Mouse (Mus musculus) MEL (cell line): ENCODE results near the gene Omt2b. TPM values are rescaled to one million over a fixed set of nuclear protein-coding genes. Genes with fewer than 3 reads are reported as not detected.
"Not testable (repeated sequence)": the region's sequence is repeated elsewhere in the genome, so short reads cannot be mapped to it uniquely, and the experiment has no call there.

Experiments used
- DNase-seq: peaks from one replicate; pipeline ENCODE4 v3.0.0; 2011; ENCODE audit warnings: low read depth, low spot score
- H3K27ac ChIP-seq: 2 replicates; pipeline ENCODE4 v1.5.1; 2012; ENCODE audit warnings: low read depth, mild to moderate bottlenecking, control low read depth, low read length, moderate library complexity; ENCODE audit not compliant: control insufficient read depth
- H3K27me3 ChIP-seq, 2 experiments: fragments of 150-350 bp in 1 of 2; sonication (generic) in 1 of 2; 2 replicates each; pipeline ENCODE4 v1.6.1; 2012; ENCODE audit warnings: low read length in 2 of 2, mild to moderate bottlenecking in 2 of 2, improper control_type of control experiment in 1 of 2, moderate library complexity in 1 of 2; ENCODE audit not compliant: insufficient read depth in 2 of 2, control insufficient read depth in 1 of 2
- H3K36me3 ChIP-seq, 2 experiments: 2 replicates each; pipeline ENCODE4 v1.6.1; 2012 to 2014; ENCODE audit warnings: low read length in 2 of 2, improper control_type of control experiment in 1 of 2, inconsistent platforms in 1 of 2, mild to moderate bottlenecking in 1 of 2; ENCODE audit not compliant: insufficient read depth in 2 of 2, control insufficient read depth in 1 of 2
- H3K4me1 ChIP-seq, 2 experiments: fragments of 150-350 bp in 1 of 2; sonication (generic) in 1 of 2; 2 replicates each; pipeline ENCODE4 v1.6.1; 2012; ENCODE audit warnings: low read length in 2 of 2, improper control_type of control experiment in 1 of 2, mild to moderate bottlenecking in 1 of 2; ENCODE audit not compliant: insufficient read depth in 2 of 2, control insufficient read depth in 1 of 2
- H3K4me3 ChIP-seq, 2 experiments: fragments of 150-350 bp in 1 of 2; sonication (generic) in 1 of 2; 2 replicates each; pipeline ENCODE4 v1.5.1; 2012; ENCODE audit warnings: low read depth in 2 of 2, low read length in 2 of 2, mild to moderate bottlenecking in 2 of 2, moderate library complexity in 2 of 2, control low read depth in 1 of 2, improper control_type of control experiment in 1 of 2; ENCODE audit not compliant: control insufficient read depth in 1 of 2, insufficient read depth in 1 of 2
- H3K79me2 ChIP-seq: 2 replicates; pipeline ENCODE4 v1.6.1; 2012; ENCODE audit warnings: mild to moderate bottlenecking, low read length, moderate library complexity; ENCODE audit not compliant: control insufficient read depth, poor library complexity, insufficient read depth
- H3K9ac ChIP-seq: 2 replicates; pipeline ENCODE4 v1.6.1; 2012; ENCODE audit warnings: low read depth, mild to moderate bottlenecking, control low read depth, low read length, moderate library complexity; ENCODE audit not compliant: control insufficient read depth, poor library complexity, severe bottlenecking
- H3K9me3 ChIP-seq: fragments of 150-350 bp; sonication (generic); replicated peaks from 2 replicates; pipeline ENCODE4 v1.6.1; 2012; ENCODE audit warnings: mild to moderate bottlenecking, low read length, improper control_type of control experiment, moderate library complexity; ENCODE audit not compliant: insufficient read depth
- CHD2 ChIP-seq: IDR thresholded peaks from 2 replicates; pipeline ENCODE4 v1.6.1; 2011; ENCODE audit warnings: low read length, improper control_type of control experiment
- ELF1 ChIP-seq: IDR thresholded peaks from 2 replicates; pipeline ENCODE4 v1.6.1; 2014; ENCODE audit warnings: low read depth, mild to moderate bottlenecking, inconsistent platforms, low read length, improper control_type of control experiment, moderate library complexity
- EP300 ChIP-seq, 2 experiments: IDR thresholded peaks; 2 replicates each; pipeline ENCODE4 v1.6.1; 2011; ENCODE audit warnings: improper control_type of control experiment in 2 of 2, low read length in 2 of 2, low read depth in 1 of 2, mild to moderate bottlenecking in 1 of 2
- ETS1 ChIP-seq: IDR thresholded peaks from 2 replicates; pipeline ENCODE4 v1.6.1; 2012; ENCODE audit warnings: low read depth, mild to moderate bottlenecking, inconsistent platforms, low read length, improper control_type of control experiment, moderate library complexity
- GABPA ChIP-seq: IDR thresholded peaks from 2 replicates; pipeline ENCODE4 v1.6.1; 2012; ENCODE audit warnings: low read depth, mild to moderate bottlenecking, inconsistent platforms, low read length, improper control_type of control experiment, moderate library complexity
- GATA1 ChIP-seq: IDR thresholded peaks from 2 replicates; pipeline ENCODE4 v1.6.1; 2011; ENCODE audit warnings: low read depth, low read length, improper control_type of control experiment
- HCFC1 ChIP-seq: IDR thresholded peaks from 2 replicates; pipeline ENCODE4 v1.6.1; 2012; ENCODE audit warnings: low read depth, mild to moderate bottlenecking, inconsistent platforms, low read length, improper control_type of control experiment, moderate library complexity
- JUND ChIP-seq: IDR thresholded peaks from 2 replicates; pipeline ENCODE4 v1.6.1; 2011; ENCODE audit warnings: low read depth, mild to moderate bottlenecking, improper control_type of control experiment, low read length
- KAT2A ChIP-seq: conservative IDR thresholded peaks from 2 replicates; pipeline ENCODE4 v1.6.1; 2012; ENCODE audit warnings: low read depth, low read length, improper control_type of control experiment, inconsistent platforms
- MYC ChIP-seq: IDR thresholded peaks from 2 replicates; pipeline ENCODE4 v1.6.1; 2011; ENCODE audit warnings: low read depth, mild to moderate bottlenecking, low read length, improper control_type of control experiment, moderate library complexity
- NELFE ChIP-seq: IDR thresholded peaks from 2 replicates; pipeline ENCODE4 v1.6.1; 2011; ENCODE audit warnings: low read depth, low read length, improper control_type of control experiment
- POLR2AphosphoS5 ChIP-seq: IDR thresholded peaks from 2 replicates; pipeline ENCODE4 v1.6.1; 2012; ENCODE audit warnings: low read depth, borderline replicate concordance, mild to moderate bottlenecking, inconsistent platforms, low read length, moderate library complexity, mixed read lengths
- SIN3A ChIP-seq: IDR thresholded peaks from 2 replicates; pipeline ENCODE4 v1.6.1; 2012; ENCODE audit warnings: low read length, improper control_type of control experiment, inconsistent platforms
- USF1 ChIP-seq: IDR thresholded peaks from 2 replicates; pipeline ENCODE4 v1.6.1; 2014; ENCODE audit warnings: low read depth, mild to moderate bottlenecking, inconsistent platforms, low read length, improper control_type of control experiment, moderate library complexity
- ZC3H11A ChIP-seq: IDR thresholded peaks from 2 replicates; pipeline ENCODE4 v1.6.1; 2012; ENCODE audit warnings: low read depth, mild to moderate bottlenecking, inconsistent platforms, low read length, improper control_type of control experiment
- polyA plus RNA-seq, 2 experiments: library from polyadenylated mRNA; stranded (reverse) in 1 of 2; unstranded in 1 of 2; fragments of >175 nt in 1 of 2; fragments of >200 nt in 1 of 2; gene quantifications; 2 replicates each; pipeline versions ENCODE4 v1.2.1 to v1.2.4; 2012; ENCODE audit warnings: low replicate concordance in 2 of 2, low read depth in 1 of 2; ENCODE audit not compliant: insufficient read length in 2 of 2, insufficient read depth in 1 of 2, missing spikeins in 1 of 2
- total RNA-seq: library from RNA; depleted of rRNA; stranded (reverse); fragments of 300-350 nt; gene quantifications from 2 replicates; pipeline ENCODE4 v1.2.3, GENCODE M21; 2012

Omt2b gene
- total and polyA plus RNA-seq, 3 experiments: not detected

- H3K9ac ChIP-seq: no peak overlapping the region
These were observed 38.6 kb downstream of the Omt2b start for GRCm38 (mm10) chr9:78365850-78366544.

GRCm38 (mm10) chr9:78367959-78368358 is 40.6 kb downstream of the Omt2b start, which contains the start of gene Dppa5a:
Gene Dppa5a (minus strand): TSS chr9:78368177.
- not testable (repeated sequence) for DNase-seq, H3K4me1 ChIP-seq, H3K79me2 ChIP-seq, H3K27me3 ChIP-seq, H3K36me3 ChIP-seq, H3K4me3 ChIP-seq, H3K9me3 ChIP-seq, H3K27ac ChIP-seq, H3K9ac ChIP-seq

More at GRCm38 (mm10) chr9:78365850-78366544, 38.6 kb downstream of the Omt2b start:
- no peaks in the 10 kb centered on the region for H3K79me2 ChIP-seq
- H3K9me3 ChIP-seq: no peaks in the 10 kb centered on the region
- TF ChIP-seq SIN3A (no peak), GATA1 (0 out of 2 replicates have a peak, but pooled peaks have one; percentile 5)
- no peak overlapping the region for H3K4me3 ChIP-seq
- H3K27ac ChIP-seq: no peak overlapping the region
- DNase-seq: no peak
- H3K4me1 ChIP-seq: peaks cover 0 to 4% of the 10 kb centered on the region in 2 experiments; a peak in 1 of 4 replicates
- peaks cover 0 to 2% of the 10 kb centered on the region in 2 experiments; a peak in 2 of 4 replicates for H3K36me3 ChIP-seq
- H3K27me3 ChIP-seq: peaks cover 2 to 3% of the 10 kb centered on the region in 2 experiments; a peak in 2 of 4 replicates

GRCm38 (mm10) chr9:78368671-78369293 is 41.4 kb downstream of the Omt2b start:
- H3K27ac ChIP-seq: no peak overlapping the region
- H3K4me1 ChIP-seq: peaks cover 0 to 4% of the 10 kb centered on the region in 2 experiments; a peak in 1 of 4 replicates
- TF ChIP-seq JUND: no peak
- no peak for TF ChIP-seq EP300 (IDR thresholded peaks at IDR 0.05; ENCODE audit: low read depth in 1 of 2, low read length in 2 of 2)
- TF ChIP-seq MYC: no peak
- TF ChIP-seq POLR2AphosphoS5: no peak
- no peak for TF ChIP-seq ZC3H11A
- TF ChIP-seq HCFC1: no peak
- TF ChIP-seq USF1: no peak
- TF ChIP-seq ETS1: no peak
- no peak for TF ChIP-seq CHD2
- TF ChIP-seq SIN3A: no peak
- TF ChIP-seq ELF1: no peak
- TF ChIP-seq NELFE: no peak
- TF ChIP-seq GABPA: no peak
- no peak for TF ChIP-seq KAT2A
- peaks cover 0 to 3% of the 10 kb centered on the region in 2 experiments; a peak in 1 of 4 replicates for H3K27me3 ChIP-seq
- no peak overlapping the region for H3K4me3 ChIP-seq
- no peak for DNase-seq
- H3K9me3 ChIP-seq: no peaks in the 10 kb centered on the region
- no peak overlapping the region for H3K9ac ChIP-seq
- peaks cover 0 to 2% of the 10 kb centered on the region in 2 experiments; a peak in 2 of 4 replicates for H3K36me3 ChIP-seq
- H3K79me2 ChIP-seq: no peaks in the 10 kb centered on the region
